Mouse (Mus musculus) cerebellum, adult 8-10 months (tissue): ENCODE measurements around the gene Rimbp2.
A peak's percentile ranks its signal among the peaks of the same experiment; 100 is the strongest.
"Not testable (repeated sequence)": the region's sequence is repeated elsewhere in the genome, so short reads cannot be mapped to it uniquely, and the experiment has no call there.

Experiments used
- DNase-seq: peaks from one replicate; pipeline ENCODE4 v3.0.0; 2022

The Rimbp2 gene

GRCm38 (mm10) chr5:128739168-128739837 lies 214.0 kb downstream of the Rimbp2 start:
- no peak for DNase-seq

GRCm38 (mm10) chr5:128735921-128736320 lies 217.4 kb downstream of the Rimbp2 start:
- DNase-seq, result no peak

DNA sequence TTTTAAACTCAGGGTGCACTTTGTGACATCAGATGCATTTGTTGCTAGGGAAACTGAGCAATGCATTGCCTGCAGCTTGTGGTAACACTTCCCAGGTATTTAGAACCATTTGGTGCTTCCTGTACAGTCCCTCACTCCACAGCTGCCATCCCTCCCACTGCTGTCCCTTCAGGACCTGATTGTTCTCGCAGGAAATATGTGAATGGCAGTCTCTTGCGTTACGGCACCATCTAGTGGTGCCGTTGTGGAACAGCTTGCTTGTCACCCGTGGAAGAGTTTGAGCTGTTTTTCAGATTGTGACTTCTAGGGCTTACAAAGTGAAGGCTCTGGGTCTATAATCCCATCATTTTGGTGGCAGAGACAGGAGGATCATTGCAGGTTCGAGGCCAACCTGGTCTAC lies 219.3 kb downstream of the Rimbp2 start:
- DNase-seq, result peak; percentile 15

DNA sequence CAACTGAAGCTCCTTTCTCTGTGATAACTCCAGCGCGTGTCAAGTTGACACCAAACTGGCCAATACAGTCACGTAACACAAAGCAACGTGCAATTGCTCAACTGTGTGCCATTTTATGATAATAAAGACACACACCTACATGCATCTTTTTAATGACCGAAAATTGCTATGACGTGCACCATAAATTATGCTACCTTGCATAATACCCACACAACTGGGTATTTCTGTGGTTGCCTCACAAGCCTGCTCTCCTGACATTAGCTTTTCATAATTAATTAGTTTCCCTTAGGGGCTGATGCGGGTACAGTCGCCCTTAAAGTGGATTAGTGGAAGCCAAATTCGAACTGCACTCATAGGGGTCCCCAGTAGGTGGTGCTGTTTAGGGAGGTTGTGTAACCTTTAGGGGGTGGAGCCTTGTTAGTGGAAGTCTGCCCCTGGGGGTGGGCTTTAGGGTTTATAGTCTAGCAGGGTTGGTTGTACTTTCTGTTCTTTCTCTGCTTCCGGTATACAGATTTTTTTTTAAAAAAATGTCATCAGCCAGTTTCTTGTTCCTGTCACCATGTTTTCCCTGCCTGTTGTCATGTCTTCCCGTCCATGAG lies 220.8 kb downstream of the Rimbp2 start:
- no peak for DNase-seq

GRCm38 (mm10) chr5:128730634-128731033 lies 222.7 kb downstream of the Rimbp2 start:
- peak; percentile 7 for DNase-seq

- DNase-seq, result no peak
Observed at GRCm38 (mm10) chr5:128729341-128729740, 223.9 kb downstream of the Rimbp2 start.

- not testable (repeated sequence) for DNase-seq
Observed at GRCm38 (mm10) chr5:128720461-128720860, 232.8 kb downstream of the Rimbp2 start.

DNA sequence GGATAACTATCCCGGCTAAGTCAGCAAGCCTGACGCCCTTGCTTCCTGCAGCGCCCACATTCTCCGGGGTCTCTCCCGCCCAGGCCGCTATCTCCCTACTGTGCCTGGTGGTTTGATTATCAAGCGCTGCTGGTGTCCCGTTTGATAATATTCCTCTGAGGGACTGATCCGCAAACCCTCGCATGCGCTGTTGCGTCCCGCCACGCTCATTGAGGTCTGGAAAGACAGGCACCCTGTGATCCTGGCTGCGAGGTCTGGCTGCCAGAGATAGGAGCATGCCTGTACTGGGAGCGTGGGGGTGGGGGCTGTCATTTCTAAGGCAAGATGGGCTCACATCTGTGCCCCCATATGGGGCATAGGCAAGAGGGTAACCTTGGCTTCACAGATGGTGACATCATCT lies 238.1 kb downstream of the Rimbp2 start:
- DNase-seq, result no peak

DNA sequence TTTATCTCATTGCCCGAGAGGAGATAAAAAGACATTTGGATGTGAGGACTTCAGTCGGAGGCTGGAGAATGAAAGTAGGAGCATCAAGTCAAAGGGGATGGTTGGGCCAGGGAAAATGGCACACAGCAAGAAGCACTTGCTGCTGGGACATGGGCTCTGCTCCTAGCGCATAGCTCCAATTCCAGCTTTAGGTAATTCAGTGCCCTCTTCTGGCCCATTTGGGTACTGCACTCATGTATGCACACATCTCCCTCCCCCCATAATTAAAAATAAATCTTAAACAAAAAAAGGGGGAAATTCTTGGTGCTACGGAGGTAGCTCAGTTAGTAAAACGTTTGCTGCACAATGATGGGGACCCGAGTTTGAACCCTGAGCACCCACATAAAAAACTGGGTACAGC lies 241.4 kb downstream of the Rimbp2 start:
- DNase-seq, result no peak

DNA sequence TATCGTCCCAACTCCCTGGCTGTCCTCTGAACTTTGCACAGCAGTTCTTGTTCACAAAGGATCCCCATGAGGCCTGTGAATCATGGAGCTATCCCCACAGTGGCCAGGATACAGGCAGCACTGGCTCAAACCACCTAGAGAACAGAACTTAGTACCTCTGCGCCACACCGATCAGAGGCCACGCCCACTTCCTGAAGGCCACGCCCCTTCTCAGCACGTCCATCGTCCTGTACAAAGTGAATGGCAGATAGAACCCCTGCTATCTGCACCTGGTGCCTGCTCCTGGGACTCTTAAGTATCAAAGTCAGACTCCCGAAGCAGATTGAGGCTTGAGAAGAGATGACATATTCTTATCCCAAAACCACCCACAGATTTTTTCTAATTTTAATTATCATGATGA lies 242.7 kb downstream of the Rimbp2 start:
- no peak for DNase-seq

DNA sequence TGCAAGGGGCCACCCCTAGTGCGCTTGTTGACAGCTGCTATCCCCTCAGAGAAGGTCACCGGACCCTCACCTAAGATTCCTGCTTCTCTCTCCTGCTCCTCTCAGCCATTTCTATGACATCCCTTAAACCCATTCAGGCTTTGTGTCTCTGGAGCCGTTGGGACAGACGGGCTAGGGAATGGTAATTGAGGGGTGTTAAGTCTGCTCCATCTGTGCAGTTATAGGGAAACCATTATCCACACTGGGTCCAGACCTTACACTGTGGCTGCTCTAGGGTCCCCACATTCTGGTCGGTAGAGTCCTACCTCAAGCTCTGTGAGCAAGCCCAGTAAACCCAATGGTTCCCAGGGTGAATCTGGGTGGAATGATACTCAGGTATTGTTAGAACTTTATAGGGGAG lies 244.4 kb downstream of the Rimbp2 start:
- DNase-seq, result no peak
